Mouse (Mus musculus) forebrain, embryonic 11.5 days (tissue): ENCODE results near the gene Esr1. TPM values are rescaled to one million over a fixed set of nuclear protein-coding genes. Genes with fewer than 3 reads are reported as not detected.
A peak's percentile ranks its signal among the peaks of the same experiment; 100 is the strongest.

ENCODE experiments used
- ATAC-seq: fragments of 200-750 bp; cut with Nextera tagmentation; replicated peaks from 2 replicates; pipeline ENCODE4 v1.8.0; 2017; ENCODE audit warnings: moderate TSS enrichment; ENCODE audit not compliant: low FRiP score
- DNase-seq: peaks from one replicate; pipeline ENCODE4 v3.0.0-alpha.2; 2017; ENCODE audit warnings: low spot score
- H3K27ac ChIP-seq: fragments of 300-500 bp; sonication (generic); 2 replicates; pipeline ENCODE4 v1.5.1; 2014; ENCODE audit warnings: low read depth, low read length
- H3K27me3 ChIP-seq: fragments of 300-500 bp; sonication (generic); 2 replicates; pipeline ENCODE4 v1.6.1; 2014; ENCODE audit warnings: mild to moderate bottlenecking, low read length, mixed read lengths; ENCODE audit not compliant: control insufficient read depth, insufficient read depth
- H3K36me3 ChIP-seq: fragments of 300-500 bp; sonication (generic); 2 replicates; pipeline ENCODE4 v1.6.1; 2014; ENCODE audit warnings: mild to moderate bottlenecking, low read length, moderate library complexity, mixed read lengths; ENCODE audit not compliant: control insufficient read depth, insufficient read depth
- H3K4me1 ChIP-seq: fragments of 300-500 bp; sonication (generic); replicated peaks from 2 replicates; pipeline ENCODE4 v1.6.1; 2014; ENCODE audit warnings: low read length, mixed read lengths; ENCODE audit not compliant: control insufficient read depth, insufficient read depth
- H3K4me2 ChIP-seq: fragments of 300-500 bp; sonication (generic); 2 replicates; pipeline ENCODE4 v1.6.1; 2014; ENCODE audit warnings: low read depth, mild to moderate bottlenecking, low read length, moderate library complexity, mixed read lengths; ENCODE audit not compliant: severe bottlenecking
- H3K4me3 ChIP-seq: fragments of 300-500 bp; sonication (generic); 2 replicates; pipeline ENCODE4 v1.5.1; 2014; ENCODE audit warnings: low read depth, low read length
- H3K9ac ChIP-seq: fragments of 300-500 bp; sonication (generic); 2 replicates; pipeline ENCODE4 v1.6.1; 2014; ENCODE audit warnings: low read length
- H3K9me3 ChIP-seq: fragments of 300-500 bp; sonication (generic); 2 replicates; pipeline ENCODE4 v1.6.1; 2016; ENCODE audit warnings: low read length, mixed read lengths; ENCODE audit not compliant: control insufficient read depth
- WGBS: fragments of 180-500 bp; shearing (Covaris S2); extraction: QIAGEN DNeasy Blood & Tissue Kit; methylation state at CpG from one replicate; pipeline ENCODE4 v1.1.7; 2014; 5-methylcytosine and 5-hydroxymethylcytosine counted together
- polyA plus RNA-seq: library from polyadenylated mRNA; unstranded; fragments of >200 nt; fragmentation: Nextera tagmentation; extraction: Ambion mirVana; gene quantifications from 2 replicates; pipeline ENCODE4 v1.2.1, GENCODE M21; 2014

The Esr1 gene
- 0.13 TPM in 1 of 2 replicates, not detected in the other for polyA plus RNA-seq

GRCm38 (mm10) chr10:4611386-4612155 lies at the start of gene Esr1:
TSS of gene Esr1 (plus strand) at chr10:4611593.
- ATAC-seq: no peak
- H3K9me3 ChIP-seq: no peaks in the 10 kb centered on the region; the same call in 1 of the 2 replicates
- H3K27me3 ChIP-seq: no peaks in the 10 kb centered on the region
- no peak for DNase-seq
- WGBS: 50% methylated on average over 13 of the region's 13 CpGs
- H3K4me2 ChIP-seq: no peak within 1 kb of the TSS
- H3K36me3 ChIP-seq: no peaks in the 10 kb centered on the region
- no peak within 1 kb of the TSS for H3K9ac ChIP-seq
- H3K4me1 ChIP-seq: no peaks in the 10 kb centered on the region
- no peak within 1 kb of the TSS for H3K27ac ChIP-seq
- H3K4me3 ChIP-seq: no peak within 1 kb of the TSS

DNA sequence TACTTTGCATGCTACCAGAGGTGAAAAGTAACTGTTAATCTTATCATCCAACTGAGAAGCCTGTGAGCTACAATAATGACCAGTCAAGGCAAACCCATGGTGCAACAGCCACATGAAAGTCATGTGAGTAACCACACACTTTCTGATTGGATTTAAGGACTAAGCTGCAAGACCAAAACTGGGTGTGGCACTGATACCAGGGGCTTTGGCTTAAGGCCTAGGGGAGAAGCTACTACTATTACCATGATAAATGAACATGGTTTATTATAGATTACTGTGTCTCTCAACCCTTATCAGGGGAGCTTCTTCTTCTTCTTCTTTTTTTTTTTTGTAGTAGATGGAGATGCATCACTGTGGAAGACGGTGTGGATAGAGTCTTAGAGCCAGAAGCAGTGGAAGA lies 46.2 kb upstream of the Esr1 start:
- ATAC-seq (no peak), DNase-seq (no peak)
- H3K27me3 ChIP-seq: no peaks in the 10 kb centered on the region
- 100% methylated on average over 1 of the region's 1 CpGs for WGBS
- no peaks in the 10 kb centered on the region for H3K36me3 ChIP-seq
- H3K4me2 ChIP-seq: no peak overlapping the region
- no peaks in the 10 kb centered on the region for H3K4me1 ChIP-seq
- H3K9me3 ChIP-seq: no peaks in the 10 kb centered on the region
- H3K9ac ChIP-seq: no peak overlapping the region
- H3K4me3 ChIP-seq: no peak overlapping the region
- H3K27ac ChIP-seq: no peak overlapping the region

DNA sequence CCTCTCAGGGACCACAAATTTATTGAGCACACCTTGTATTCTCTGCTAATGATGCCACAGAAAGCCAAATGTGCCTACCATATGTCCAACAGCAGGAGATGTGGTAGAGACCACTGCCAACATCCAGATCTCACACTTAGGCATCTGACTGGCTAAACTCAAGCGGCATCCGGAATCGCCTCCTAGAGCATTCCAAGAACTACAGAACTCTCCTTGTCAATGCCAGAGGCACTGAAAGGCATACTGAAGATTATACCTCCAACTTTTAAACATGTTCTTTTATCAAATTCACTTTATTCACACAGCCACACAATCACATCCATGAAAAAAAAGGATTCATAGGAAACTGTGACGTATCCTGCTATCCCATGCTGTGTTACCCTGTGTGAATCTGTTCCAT lies 40.6 kb upstream of the Esr1 start:
- no peak overlapping the region for H3K27ac ChIP-seq
- ATAC-seq (no peak), DNase-seq (no peak)
- no peaks in the 10 kb centered on the region for H3K9me3 ChIP-seq
- WGBS: 90% methylated on average over 4 of the region's 4 CpGs
- no peaks in the 10 kb centered on the region for H3K36me3 ChIP-seq
- H3K4me3 ChIP-seq: no peak overlapping the region
- no peak overlapping the region for H3K9ac ChIP-seq
- H3K4me1 ChIP-seq: no peaks in the 10 kb centered on the region
- no peaks in the 10 kb centered on the region for H3K27me3 ChIP-seq
- no peak overlapping the region for H3K4me2 ChIP-seq

- 74% methylated on average over 4 of the region's 4 CpGs for WGBS
- Histone ChIP-seq H3K36me3 (no peaks in the 10 kb centered on the region), H3K9ac (no peak overlapping the region), H3K4me1 (no peaks in the 10 kb centered on the region), H3K9me3 (no peaks in the 10 kb centered on the region), H3K27ac (no peak overlapping the region), H3K4me3 (no peak overlapping the region), H3K4me2 (no peak overlapping the region), H3K27me3 (no peaks in the 10 kb centered on the region)
- DNase-seq (no peak), ATAC-seq (no peak)
Measured at GRCm38 (mm10) chr10:4571304-4571703, 40.1 kb upstream of the Esr1 start.

DNA sequence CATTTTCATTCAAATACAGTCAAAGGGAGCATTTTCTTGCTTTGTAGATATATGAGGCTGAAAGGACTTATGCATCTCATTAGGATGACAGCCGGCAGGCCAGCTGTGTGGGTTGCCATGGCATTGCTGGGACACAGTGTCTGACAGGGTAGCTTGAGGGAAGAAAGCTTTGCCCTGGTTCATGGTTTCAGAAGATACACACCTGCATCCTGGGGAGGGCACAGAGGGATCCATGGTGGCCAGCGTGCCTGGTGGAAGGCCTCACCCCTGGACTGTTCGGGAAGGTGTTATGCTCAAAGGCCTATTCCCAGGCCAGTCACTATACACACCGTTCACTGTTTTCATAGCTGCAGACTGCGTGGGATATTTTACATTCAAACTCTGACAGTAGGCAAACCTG lies 29.5 kb upstream of the Esr1 start:
- Histone ChIP-seq H3K27ac (no peak overlapping the region), H3K9me3 (no peaks in the 10 kb centered on the region), H3K4me1 (no peaks in the 10 kb centered on the region), H3K27me3 (no peaks in the 10 kb centered on the region), H3K4me2 (no peak overlapping the region), H3K9ac (no peak overlapping the region), H3K4me3 (no peak overlapping the region), H3K36me3 (no peaks in the 10 kb centered on the region)
- DNase-seq (no peak), ATAC-seq (0 out of 2 replicates have a peak, but pooled peaks have one; percentile 39)
- 85% methylated on average over 5 of the region's 5 CpGs for WGBS

DNA sequence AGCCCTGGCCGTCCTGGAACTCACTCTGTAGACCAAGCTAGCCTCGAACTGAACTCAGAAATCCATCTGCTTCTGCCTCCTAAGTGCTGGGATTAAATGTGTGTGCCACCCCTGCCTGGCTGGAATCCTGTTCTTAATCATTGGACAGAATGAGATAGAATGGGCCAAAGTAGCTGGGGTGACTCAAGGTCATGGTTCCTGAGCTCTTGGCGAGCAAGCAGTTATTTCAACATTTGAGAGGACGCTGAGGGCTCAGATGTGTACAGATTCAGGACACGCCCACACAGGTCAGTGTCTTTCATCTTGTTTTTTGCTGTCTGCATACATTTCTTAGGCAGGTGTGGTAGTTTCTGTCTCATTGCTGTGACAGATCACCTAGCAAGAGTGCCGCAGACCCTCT lies 24.7 kb upstream of the Esr1 start:
- 89% methylated on average over 6 of the region's 6 CpGs for WGBS
- H3K4me2 ChIP-seq: no peak overlapping the region

GRCm38 (mm10) chr10:4589576-4589975 lies 21.8 kb upstream of the Esr1 start:
- Histone ChIP-seq H3K27me3 (no peaks in the 10 kb centered on the region), H3K4me3 (no peak overlapping the region), H3K4me1 (no peaks in the 10 kb centered on the region), H3K4me2 (no peak overlapping the region), H3K36me3 (no peaks in the 10 kb centered on the region), H3K9me3 (no peaks in the 10 kb centered on the region), H3K9ac (no peak overlapping the region), H3K27ac (no peak overlapping the region)
- whole genome bisulfite sequencing: 82% methylated on average over 4 of the region's 4 CpGs
- ATAC-seq (no peak), DNase-seq (no peak)

More for the DNA sequence above, 24.7 kb upstream of the Esr1 start:
- Histone ChIP-seq H3K9ac (no peak overlapping the region), H3K36me3 (no peaks in the 10 kb centered on the region), H3K4me1 (no peaks in the 10 kb centered on the region), H3K27me3 (no peaks in the 10 kb centered on the region), H3K9me3 (no peaks in the 10 kb centered on the region), H3K27ac (no peak overlapping the region), H3K4me3 (no peak overlapping the region)
- DNase-seq (no peak), ATAC-seq (no peak)

GRCm38 (mm10) chr10:4590956-4591355 lies 20.4 kb upstream of the Esr1 start:
- Histone ChIP-seq H3K36me3 (no peaks in the 10 kb centered on the region), H3K27ac (no peak overlapping the region), H3K4me1 (no peaks in the 10 kb centered on the region), H3K4me3 (no peak overlapping the region), H3K9me3 (no peaks in the 10 kb centered on the region), H3K4me2 (no peak overlapping the region), H3K27me3 (no peaks in the 10 kb centered on the region), H3K9ac (no peak overlapping the region)
- ATAC-seq: no peak
- no peak for DNase-seq
- WGBS: 85% methylated on average over 8 of the region's 8 CpGs

- Histone ChIP-seq H3K9me3 (no peaks in the 10 kb centered on the region), H3K27ac (no peak overlapping the region), H3K4me3 (no peak overlapping the region), H3K36me3 (no peaks in the 10 kb centered on the region), H3K4me2 (no peak overlapping the region), H3K9ac (no peak overlapping the region), H3K4me1 (no peaks in the 10 kb centered on the region), H3K27me3 (no peaks in the 10 kb centered on the region)
- DNase-seq (no peak), ATAC-seq (no peak)
- 69% methylated on average over 4 of the region's 4 CpGs for WGBS
Measured at GRCm38 (mm10) chr10:4593828-4594227, 17.6 kb upstream of the Esr1 start.
